Mouse (Mus musculus) brain, embryonic 14.5 days (tissue): Measurements from ENCODE around the gene Srgap3.

ENCODE experiments used
- CTCF ChIP-seq: fragments of 200-500 bp; IDR thresholded peaks from 2 replicates; pipeline ENCODE4 v1.5.1; 2012; ENCODE audit warnings: inconsistent platforms, mild to moderate bottlenecking, moderate library complexity, borderline replicate concordance; ENCODE audit not compliant: insufficient read depth, insufficient read length; ENCODE audit errors: extremely low read depth
- POLR2A ChIP-seq: fragments of 200-500 bp; IDR thresholded peaks from 2 replicates; pipeline ENCODE4 v1.6.1; 2012; ENCODE audit warnings: mild to moderate bottlenecking, inconsistent platforms, borderline replicate concordance; ENCODE audit not compliant: poor library complexity, insufficient read depth, insufficient read length, severe bottlenecking; ENCODE audit errors: extremely low read depth

DNA sequence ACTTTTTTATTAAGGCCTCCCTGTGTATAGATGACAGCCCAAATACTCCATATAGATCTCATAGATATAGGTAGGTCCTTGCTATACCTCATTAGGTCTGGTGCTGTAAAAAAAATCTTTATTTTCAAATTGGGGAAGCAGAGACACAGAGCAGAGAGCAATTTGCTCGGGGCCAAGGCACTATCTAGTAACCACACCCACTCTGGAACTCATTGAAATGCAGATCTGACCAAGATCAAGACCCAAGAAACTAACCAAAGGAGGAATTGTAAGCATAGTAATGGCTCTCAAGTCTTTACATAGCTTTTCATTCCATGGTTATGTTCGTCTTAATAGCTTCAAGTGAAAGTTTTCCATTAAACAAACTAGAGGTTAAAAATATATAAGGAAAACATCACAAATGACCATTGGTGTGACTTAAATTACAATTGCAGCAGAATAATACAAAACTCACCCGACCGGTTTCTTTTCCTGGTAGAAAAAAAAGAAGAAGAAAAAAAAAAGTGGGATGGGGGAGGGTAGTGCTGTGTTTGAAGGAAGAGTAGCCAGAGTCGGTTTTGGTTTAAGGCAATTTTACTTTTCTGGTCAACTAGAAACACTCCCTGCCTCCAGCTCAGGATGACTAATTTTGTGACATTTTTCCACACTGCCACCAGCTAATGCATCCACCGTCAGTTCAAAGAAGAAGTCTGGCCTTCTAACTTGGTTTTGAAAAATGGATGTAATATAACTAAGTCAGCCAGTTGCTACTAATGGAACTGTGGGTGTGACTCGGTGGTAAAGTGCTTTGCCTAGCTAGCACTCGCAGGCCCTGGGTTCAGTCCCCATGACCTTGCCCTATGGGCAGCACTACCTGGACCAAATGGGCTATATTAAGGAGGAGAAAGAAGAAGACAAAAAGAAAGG lies 3.4 kb upstream of the Srgap3 start:
- TF ChIP-seq POLR2A (no peak), CTCF (no peak)
